Mouse (Mus musculus) frontal cortex, postnatal 25 days (tissue): ENCODE data around the gene Nfe2l2.
A peak's percentile ranks its signal among the peaks of the same experiment; 100 is the strongest.
"Not testable (repeated sequence)": the region's sequence is repeated elsewhere in the genome, so short reads cannot be mapped to it uniquely, and the experiment has no call there.

ENCODE experiments used
- DNase-seq, 2 experiments: peaks; one replicate each; pipeline ENCODE4 v3.0.0; 2022; ENCODE audit warnings: low spot score in 2 of 2

Gene Nfe2l2

GRCm38 (mm10) chr2:75713083-75713482 lies 8.6 kb upstream of the Nfe2l2 start:
- no peak for DNase-seq

- no peak for DNase-seq
These were observed 3.0 kb upstream of the Nfe2l2 start for GRCm38 (mm10) chr2:75707420-75707819.

GRCm38 (mm10) chr2:75706435-75706834 lies 2.0 kb upstream of the Nfe2l2 start:
- DNase-seq, result no peak

GRCm38 (mm10) chr2:75705162-75705752 lies 816 bp upstream of the Nfe2l2 start:
- no peak for DNase-seq

- DNase-seq, result peak; percentile 46 to 54
These were observed 863 bp downstream of the Nfe2l2 start for GRCm38 (mm10) chr2:75703375-75704181.

- no peak for DNase-seq
These were observed 1.9 kb downstream of the Nfe2l2 start for GRCm38 (mm10) chr2:75702588-75702976.

- DNase-seq, result no peak
These were observed 2.4 kb downstream of the Nfe2l2 start for GRCm38 (mm10) chr2:75701822-75702587.

GRCm38 (mm10) chr2:75701207-75701606 lies 3.2 kb downstream of the Nfe2l2 start:
- DNase-seq, result no peak

- no peak for DNase-seq
These were observed 3.9 kb downstream of the Nfe2l2 start for GRCm38 (mm10) chr2:75700543-75700942.

- no peak for DNase-seq
These were observed 5.6 kb downstream of the Nfe2l2 start for GRCm38 (mm10) chr2:75698874-75699273.

GRCm38 (mm10) chr2:75698007-75698406 lies 6.4 kb downstream of the Nfe2l2 start:
- no peak for DNase-seq

- no peak for DNase-seq
These were observed 7.2 kb downstream of the Nfe2l2 start for GRCm38 (mm10) chr2:75697222-75697621.

- DNase-seq, result no peak
These were observed 8.1 kb downstream of the Nfe2l2 start for GRCm38 (mm10) chr2:75696371-75696770.

- DNase-seq, result no peak
These were observed 8.6 kb downstream of the Nfe2l2 start for GRCm38 (mm10) chr2:75695676-75696350.

GRCm38 (mm10) chr2:75694926-75695325 lies 9.5 kb downstream of the Nfe2l2 start:
- DNase-seq, result not testable (repeated sequence)

GRCm38 (mm10) chr2:75692369-75692768 lies 12.1 kb downstream of the Nfe2l2 start:
- DNase-seq, result no peak

GRCm38 (mm10) chr2:75691316-75691715 lies 13.1 kb downstream of the Nfe2l2 start:
- no peak for DNase-seq

- DNase-seq, result no peak
These were observed 13.8 kb downstream of the Nfe2l2 start for GRCm38 (mm10) chr2:75690656-75691055.

- no peak for DNase-seq
These were observed 14.8 kb downstream of the Nfe2l2 start for GRCm38 (mm10) chr2:75689482-75690158.

- DNase-seq, result no peak
These were observed 15.5 kb downstream of the Nfe2l2 start for GRCm38 (mm10) chr2:75688901-75689300.

- DNase-seq, result no peak
These were observed 17.2 kb downstream of the Nfe2l2 start for GRCm38 (mm10) chr2:75687040-75687749.
